Mouse (Mus musculus): ENCODE measurements around the gene Grip1. TPM values are rescaled to one million over a fixed set of nuclear protein-coding genes. Genes with fewer than 3 reads are reported as not detected.

Gene Grip1
- polyA plus RNA-seq, 1 experiment from 2014 or later = 2.2 TPM

DNA sequence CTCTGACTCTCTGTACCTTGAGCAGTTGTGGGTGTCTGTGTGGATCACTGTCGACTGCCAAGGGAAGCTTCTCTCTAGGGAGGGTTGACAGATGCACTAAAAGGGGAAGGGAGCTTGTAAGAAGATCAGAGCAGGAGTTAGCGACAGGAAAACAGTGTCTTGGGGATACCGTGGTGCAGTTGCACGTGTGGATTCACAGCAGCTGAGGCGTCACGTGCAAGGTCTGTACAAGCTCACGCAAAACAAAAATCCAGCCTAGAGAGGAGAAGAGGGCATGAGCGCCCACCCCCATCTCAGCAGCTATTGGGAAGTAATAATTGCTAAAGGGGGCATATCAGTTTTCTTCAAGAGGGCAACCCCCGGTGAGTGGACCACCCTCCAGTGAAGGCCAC is 350.8 kb downstream of the Grip1 start:
- no peak for TF ChIP-seq CTCF (IDR thresholded peaks at IDR 0.05)
- DNase-seq (ENCODE audit: low read depth, low spot score) (no peak), ATAC-seq (no peak)
- H3K27me3 ChIP-seq = no peaks in the 10 kb centered on the region
- ChIA-PET POLR2A (interaction anchor here (0.8 kb wide), 1 partner anchor 64 kb away, joined by 3 read pairs; no protein-coding TSS in a partner anchor), CTCF (interaction anchor here (0.7 to 2.9 kb wide), 14 partner anchors 8 to 337 kb away, joined by 3 to 14 read pairs (median 4); no protein-coding TSS in a partner anchor)
- in situ Hi-C loops (cut with MboI; ENCODE audit: low pct_unique_long_range_greater_than_20kb) = no loop called here

DNA sequence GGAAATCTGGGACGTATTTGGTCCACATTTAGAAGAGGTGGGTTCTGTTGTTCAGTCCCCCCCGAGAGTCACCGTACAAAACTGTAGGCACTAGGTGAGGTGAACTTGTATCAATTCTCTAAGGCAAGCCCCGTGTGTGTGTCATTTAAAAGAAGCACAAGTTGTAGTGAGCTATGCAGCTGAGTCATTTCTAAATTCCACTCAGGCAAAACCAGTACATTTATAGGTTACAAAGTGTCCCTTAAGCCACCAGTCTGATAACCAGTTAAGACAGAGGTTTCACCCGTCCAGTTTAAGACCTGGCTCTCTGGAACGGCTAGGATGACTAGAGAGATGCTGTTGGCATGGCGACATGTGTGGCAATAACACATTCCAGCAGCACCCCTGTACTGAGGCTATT is 351.5 kb downstream of the Grip1 start:
- TF ChIP-seq CTCF (IDR thresholded peaks at IDR 0.05) = no peak
- CTCF ChIA-PET = interaction anchor here (0.7 to 2.9 kb wide), 9 partner anchors 8 to 326 kb away, joined by 3 to 14 read pairs (median 4); no protein-coding TSS in a partner anchor
- H3K27me3 ChIP-seq = no peaks in the 10 kb centered on the region
- in situ Hi-C loops (cut with MboI; ENCODE audit: low pct_unique_long_range_greater_than_20kb) = loop anchor here (5.0 kb wide), 1 partner anchor 317 kb away; no protein-coding TSS in a partner anchor
- no peak for DNase-seq (ENCODE audit: low read depth, low spot score)
- ATAC-seq = no peak
- POLR2A ChIA-PET = no interaction called here

DNA sequence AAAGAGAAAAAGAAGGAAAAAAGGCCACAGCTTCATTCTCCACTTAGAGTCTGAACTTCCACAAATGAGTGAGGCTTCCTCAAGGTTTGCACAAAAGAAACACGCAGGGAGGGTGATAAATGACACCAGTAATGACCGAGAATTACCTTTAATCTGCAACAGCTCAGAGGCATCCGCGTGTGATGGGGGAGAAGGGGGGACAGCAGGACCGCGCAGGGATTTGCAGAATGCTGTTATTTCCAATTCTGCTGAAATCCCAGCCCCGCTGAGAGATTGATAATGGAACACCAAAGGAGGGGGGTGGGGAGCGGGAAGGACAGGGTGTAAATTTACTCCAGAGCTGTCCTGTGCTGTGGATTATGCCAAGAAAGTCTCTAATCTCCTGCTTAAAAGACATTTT is 352.5 kb downstream of the Grip1 start:
- CTCF ChIA-PET = interaction anchor here (1.7 kb wide), 1 partner anchor 128 kb away, joined by 4 read pairs; no protein-coding TSS in a partner anchor
- DNase-seq (ENCODE audit: low read depth, low spot score) (no peak), ATAC-seq (no peak)
- H3K27me3 ChIP-seq = no peaks in the 10 kb centered on the region
- in situ Hi-C loops (cut with MboI; ENCODE audit: low pct_unique_long_range_greater_than_20kb) = loop anchor here (5.0 kb wide), 1 partner anchor 316 kb away; no protein-coding TSS in a partner anchor
- POLR2A ChIA-PET = no interaction called here
- no peak for TF ChIP-seq CTCF (IDR thresholded peaks at IDR 0.05)

DNA sequence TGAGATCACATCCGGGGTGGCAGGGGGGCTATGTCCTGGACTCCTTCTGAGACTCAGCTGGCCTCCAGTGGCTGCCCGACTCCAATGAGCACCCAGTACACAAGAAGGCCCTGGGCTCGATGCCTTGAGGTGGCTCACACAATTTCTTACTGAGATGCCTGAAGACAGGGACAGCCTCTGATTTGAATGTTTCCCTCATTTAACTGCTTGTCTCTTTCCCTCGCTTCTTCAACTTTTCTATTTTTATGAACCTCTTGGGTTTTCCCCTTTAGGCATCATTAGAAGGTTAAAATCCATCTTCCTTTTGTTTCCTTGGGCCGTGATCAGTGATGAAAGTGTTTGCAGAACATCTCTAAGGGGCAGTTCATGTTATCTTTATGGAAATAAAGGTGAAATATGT is 354.8 kb downstream of the Grip1 start:
- POLR2A ChIA-PET = no interaction called here

DNA sequence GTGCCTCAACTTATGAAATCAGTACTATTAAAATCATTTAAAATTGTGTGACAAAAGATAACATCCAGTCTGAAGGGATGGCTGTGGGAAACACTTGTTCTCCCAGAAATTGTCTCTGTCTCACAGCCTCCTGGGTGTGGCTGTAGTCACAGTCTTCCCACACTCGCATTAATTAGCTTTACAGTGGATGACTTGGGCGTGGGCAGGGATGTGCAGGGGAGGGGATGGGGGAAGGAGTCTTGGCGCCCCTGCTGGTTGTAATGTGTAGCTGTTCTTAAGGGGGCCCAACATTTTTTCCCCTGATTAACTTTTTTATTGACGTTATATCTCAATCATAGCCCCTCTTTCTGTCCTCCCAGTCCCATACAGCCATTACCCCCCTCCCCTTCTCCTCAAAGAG is 360.5 kb downstream of the Grip1 start:
- TF ChIP-seq CTCF (IDR thresholded peaks at IDR 0.05) = no peak
- POLR2A ChIA-PET = interaction anchor here (0.5 kb wide), 1 partner anchor 53 kb away, joined by 3 read pairs; no protein-coding TSS in a partner anchor

More for the DNA sequence above, 354.8 kb downstream of the Grip1 start:
- no peaks in the 10 kb centered on the region for H3K27me3 ChIP-seq
- in situ Hi-C loops (cut with MboI; ENCODE audit: low pct_unique_long_range_greater_than_20kb) = loop anchor here (5.0 kb wide), 1 partner anchor 314 kb away; no protein-coding TSS in a partner anchor
- ATAC-seq = no peak
- CTCF ChIA-PET = no interaction called here
- no peak for TF ChIP-seq CTCF (IDR thresholded peaks at IDR 0.05)
- DNase-seq (ENCODE audit: low read depth, low spot score) = no peak

DNA sequence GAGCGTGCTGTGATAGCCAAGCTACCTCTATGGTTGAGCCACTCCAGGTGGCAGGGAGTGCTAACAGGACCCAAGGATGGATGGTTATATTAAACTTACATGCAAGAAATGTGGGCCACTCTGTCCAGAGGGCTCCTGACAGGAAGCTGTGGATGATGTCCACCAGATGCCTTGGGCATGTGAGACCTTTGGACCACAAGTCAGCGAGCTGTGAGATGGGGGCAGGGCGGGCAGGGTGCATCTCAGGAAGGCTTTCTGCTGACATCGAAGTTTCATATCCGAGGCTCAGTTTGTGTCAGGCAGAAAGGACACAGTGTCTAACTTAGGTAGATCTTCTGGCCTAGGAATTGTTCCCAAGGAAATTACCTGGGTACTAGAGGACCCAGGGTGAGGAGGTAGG is 362.4 kb downstream of the Grip1 start:
- CTCF ChIA-PET = no interaction called here
- POLR2A ChIA-PET = no interaction called here
- in situ Hi-C loops (cut with MboI; ENCODE audit: low pct_unique_long_range_greater_than_20kb) = no loop called here
- DNase-seq (ENCODE audit: low read depth, low spot score) (no peak), ATAC-seq (no peak)
- no peaks in the 10 kb centered on the region for H3K27me3 ChIP-seq
- TF ChIP-seq CTCF (IDR thresholded peaks at IDR 0.05) = no peak

More for the DNA sequence above, 360.5 kb downstream of the Grip1 start:
- ATAC-seq (no peak), DNase-seq (ENCODE audit: low read depth, low spot score) (no peak)
- CTCF ChIA-PET = no interaction called here
- in situ Hi-C loops (cut with MboI; ENCODE audit: low pct_unique_long_range_greater_than_20kb) = no loop called here
- H3K27me3 ChIP-seq = no peaks in the 10 kb centered on the region

DNA sequence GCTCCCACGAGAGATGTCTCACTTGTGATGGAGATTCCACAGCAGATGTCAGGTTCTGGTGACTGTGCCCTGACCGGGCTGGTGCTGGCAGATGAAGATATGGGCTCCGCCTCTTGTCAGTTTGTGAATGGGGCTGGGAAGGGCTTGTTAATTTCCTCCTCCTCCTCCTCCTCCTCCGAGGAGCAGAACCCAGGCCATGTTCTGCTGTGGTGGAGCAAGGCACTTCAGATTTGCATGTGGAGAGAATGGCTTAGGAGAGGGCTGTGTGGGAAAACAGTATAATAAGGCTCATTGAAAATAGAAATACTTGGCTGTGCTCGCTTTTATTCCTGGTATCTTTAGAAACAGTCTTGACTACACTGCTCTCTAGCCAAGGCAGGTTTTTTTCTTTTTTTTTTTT is 364.8 kb downstream of the Grip1 start:
- no peak for ATAC-seq
- CTCF ChIA-PET = interaction anchor here (1.4 kb wide), 1 partner anchor 10 kb away, joined by 3 read pairs; no protein-coding TSS in a partner anchor
- DNase-seq (ENCODE audit: low read depth, low spot score) = no peak
- H3K27me3 ChIP-seq = no peaks in the 10 kb centered on the region
- TF ChIP-seq CTCF (IDR thresholded peaks at IDR 0.05) = no peak
- in situ Hi-C loops (cut with MboI; ENCODE audit: low pct_unique_long_range_greater_than_20kb) = no loop called here
- POLR2A ChIA-PET = no interaction called here

DNA sequence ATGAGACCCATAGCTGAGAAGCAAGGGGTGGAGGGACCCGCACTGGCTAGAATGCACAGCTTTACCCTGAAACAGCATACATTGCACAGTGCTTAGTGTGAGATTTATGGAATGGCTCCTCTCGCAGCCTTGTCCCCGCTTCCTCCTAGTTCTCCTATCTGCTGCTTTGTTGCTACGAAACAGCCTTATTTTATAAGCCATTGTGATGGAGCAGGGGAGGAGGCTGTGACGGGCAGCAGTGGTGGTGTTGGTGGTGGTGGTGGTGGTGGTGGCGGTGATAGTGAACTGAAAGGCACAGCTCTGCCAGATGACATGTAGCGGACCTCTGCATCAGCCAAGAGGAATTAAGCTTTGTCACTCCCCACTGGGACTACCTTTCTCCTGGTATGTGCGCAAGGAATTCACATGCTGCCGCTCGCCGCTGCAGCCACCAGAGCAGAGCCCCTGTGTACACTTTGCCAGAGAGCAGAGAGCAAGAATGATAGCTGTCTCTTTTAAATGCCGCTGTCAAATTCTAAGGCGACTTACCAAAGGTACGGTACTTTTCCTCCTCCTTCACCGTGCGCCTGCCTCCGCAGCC is 365.6 kb downstream of the Grip1 start:
- peak; percentile 71 for ATAC-seq
- no peaks in the 10 kb centered on the region for H3K27me3 ChIP-seq
- ChIA-PET CTCF (interaction anchor here (0.7 to 1.4 kb wide), 2 partner anchors 9 to 42 kb away, joined by 3 read pairs; no protein-coding TSS in a partner anchor), POLR2A (no interaction called here)
- DNase-seq (ENCODE audit: low read depth, low spot score) = no peak
- no peak for TF ChIP-seq CTCF (IDR thresholded peaks at IDR 0.05)
- in situ Hi-C loops (cut with MboI; ENCODE audit: low pct_unique_long_range_greater_than_20kb) = no loop called here

DNA sequence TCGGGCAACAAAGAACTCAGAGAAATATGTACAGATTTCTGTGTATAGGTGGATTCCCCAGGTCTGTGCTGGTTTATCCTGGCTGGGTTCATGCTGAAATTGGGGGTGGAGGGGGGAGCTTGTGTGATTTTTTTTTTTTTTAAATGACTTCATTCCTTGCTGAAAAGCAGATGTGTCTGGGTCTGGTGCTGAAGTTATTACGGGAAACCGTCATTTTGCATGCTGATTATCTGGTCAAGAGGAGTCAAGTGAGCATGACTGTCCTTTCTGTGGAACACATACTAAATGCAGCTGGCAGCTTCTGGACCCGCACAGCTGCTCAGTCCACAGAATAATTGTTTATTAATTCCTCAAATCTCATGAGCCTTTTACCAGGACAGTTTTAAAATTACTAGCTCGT is 366.1 kb downstream of the Grip1 start:
- CTCF ChIA-PET = interaction anchor here (0.7 to 1.4 kb wide), 2 partner anchors 8 to 43 kb away, joined by 3 read pairs; no protein-coding TSS in a partner anchor
- DNase-seq (ENCODE audit: low read depth, low spot score) (no peak), ATAC-seq (peak; percentile 48)
- no peak for TF ChIP-seq CTCF (IDR thresholded peaks at IDR 0.05)
- in situ Hi-C loops (cut with MboI; ENCODE audit: low pct_unique_long_range_greater_than_20kb) = no loop called here
- H3K27me3 ChIP-seq = no peaks in the 10 kb centered on the region
- POLR2A ChIA-PET = no interaction called here

DNA sequence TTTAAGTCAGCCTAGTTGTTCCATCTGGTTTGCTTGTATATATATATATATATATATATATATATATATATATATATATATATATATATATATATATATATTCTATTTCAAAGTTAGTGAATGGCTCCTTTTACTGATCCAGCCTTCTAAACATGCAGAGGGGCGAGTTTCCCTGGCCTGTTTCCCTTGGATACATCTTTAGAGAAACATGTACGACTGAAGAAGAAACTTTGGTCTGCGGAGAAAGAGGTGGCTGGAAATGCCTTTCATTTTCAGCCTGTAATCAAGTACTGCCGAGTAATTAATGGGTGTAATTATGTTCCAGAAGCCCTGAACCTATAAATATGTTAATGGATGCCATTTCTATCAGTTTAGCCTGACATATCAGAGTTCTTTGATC is 366.8 kb downstream of the Grip1 start:
- no peak for DNase-seq (ENCODE audit: low read depth, low spot score)
- ATAC-seq = no peak
- no peak for TF ChIP-seq CTCF (IDR thresholded peaks at IDR 0.05)
- ChIA-PET CTCF (no interaction called here), POLR2A (interaction anchor here (0.7 kb wide), 1 partner anchor 81 kb away, joined by 3 read pairs; no protein-coding TSS in a partner anchor)
- no peaks in the 10 kb centered on the region for H3K27me3 ChIP-seq
- in situ Hi-C loops (cut with MboI; ENCODE audit: low pct_unique_long_range_greater_than_20kb) = no loop called here

DNA sequence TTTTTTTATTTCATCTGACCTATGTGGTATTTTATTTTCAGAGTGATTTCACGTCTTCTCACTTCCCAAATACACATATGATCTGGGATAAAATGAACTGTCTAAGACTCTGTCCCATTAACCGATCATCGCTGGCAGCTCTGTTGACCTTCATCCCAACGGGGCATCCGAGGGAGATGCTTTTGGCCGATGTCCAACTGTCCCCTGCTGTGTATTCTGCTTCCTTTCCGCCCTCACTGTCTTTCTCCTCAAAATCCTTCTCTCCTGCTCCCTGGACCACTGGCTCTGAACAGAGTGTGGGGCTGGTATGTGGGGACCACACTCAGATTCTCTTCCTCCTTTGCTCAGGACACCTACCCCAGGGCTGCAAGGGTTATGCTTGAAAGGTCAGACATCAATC is 370.1 kb downstream of the Grip1 start:
- in situ Hi-C loops (cut with MboI; ENCODE audit: low pct_unique_long_range_greater_than_20kb) = no loop called here
- no peaks in the 10 kb centered on the region for H3K27me3 ChIP-seq
- ChIA-PET CTCF (no interaction called here), POLR2A (no interaction called here)
- ATAC-seq (no peak), DNase-seq (ENCODE audit: low read depth, low spot score) (no peak)
- no peak for TF ChIP-seq CTCF (IDR thresholded peaks at IDR 0.05)
